Mouse (Mus musculus) heart, postnatal 0 days (tissue): ENCODE measurements at regions not wholly inside any gene's neighbourhood (a gene's known extent, or its start where the extent isn't known, plus 50 kb on each side); places are given as distances from the start of the nearest gene placed in this dataset.

Experiments used
- ATAC-seq: fragments of 200-750 bp; cut with Nextera tagmentation; 2 replicates; pipeline ENCODE4 v1.8.0; 2017; ENCODE audit warnings: low read depth, moderate number of reproducible peaks, moderate library complexity; ENCODE audit not compliant: insufficient read depth
- DNase-seq: peaks from one replicate; pipeline ENCODE4 v3.0.0-alpha.2; 2016; ENCODE audit warnings: low spot score
- H3K27ac ChIP-seq: fragments of 300-500 bp; sonication (generic); 2 replicates; pipeline ENCODE4 v1.5.1; 2014; ENCODE audit warnings: low read depth, mild to moderate bottlenecking
- H3K27me3 ChIP-seq: fragments of 300-500 bp; sonication (generic); 2 replicates; pipeline ENCODE4 v1.6.1; 2014; ENCODE audit warnings: low read length, mixed read lengths; ENCODE audit not compliant: control insufficient read depth, insufficient read depth
- H3K36me3 ChIP-seq: fragments of 300-500 bp; sonication (generic); replicated peaks from 2 replicates; pipeline ENCODE4 v1.6.1; 2014; ENCODE audit warnings: low read length, mixed read lengths; ENCODE audit not compliant: control insufficient read depth, insufficient read depth
- H3K4me1 ChIP-seq: fragments of 300-500 bp; sonication (generic); 2 replicates; pipeline ENCODE4 v1.6.1; 2014; ENCODE audit warnings: antibody characterized with exemption; ENCODE audit not compliant: control insufficient read depth, insufficient read depth
- H3K4me2 ChIP-seq: fragments of 300-500 bp; sonication (generic); 2 replicates; pipeline ENCODE4 v1.6.1; 2014; ENCODE audit warnings: low read depth, mild to moderate bottlenecking, low read length, moderate library complexity
- H3K4me3 ChIP-seq: fragments of 300-500 bp; sonication (generic); 2 replicates; pipeline ENCODE4 v1.5.1; 2014; ENCODE audit warnings: low read depth, low read length
- H3K9ac ChIP-seq: fragments of 300-500 bp; sonication (generic); replicated peaks from 2 replicates; pipeline ENCODE4 v1.6.1; 2014; ENCODE audit warnings: low read depth, low read length, mixed read lengths
- H3K9me3 ChIP-seq: fragments of 300-500 bp; sonication (generic); replicated peaks from 2 replicates; pipeline ENCODE4 v1.6.1; 2016; ENCODE audit warnings: low read length; ENCODE audit not compliant: control insufficient read depth
- CTCF ChIP-seq: IDR thresholded peaks from 2 replicates; pipeline ENCODE4 v1.5.1; 2016; ENCODE audit warnings: antibody characterized with exemption, control low read depth, low read depth
- EP300 ChIP-seq: IDR thresholded peaks from 2 replicates; pipeline ENCODE4 v1.6.1; 2016; ENCODE audit warnings: antibody characterized with exemption, low read depth
- WGBS: fragments of 180-500 bp; shearing (Covaris S2); extraction: QIAGEN DNeasy Blood & Tissue Kit; methylation state at CpG from one replicate; pipeline ENCODE4 v1.1.7; 2014; 5-methylcytosine and 5-hydroxymethylcytosine counted together

DNA sequence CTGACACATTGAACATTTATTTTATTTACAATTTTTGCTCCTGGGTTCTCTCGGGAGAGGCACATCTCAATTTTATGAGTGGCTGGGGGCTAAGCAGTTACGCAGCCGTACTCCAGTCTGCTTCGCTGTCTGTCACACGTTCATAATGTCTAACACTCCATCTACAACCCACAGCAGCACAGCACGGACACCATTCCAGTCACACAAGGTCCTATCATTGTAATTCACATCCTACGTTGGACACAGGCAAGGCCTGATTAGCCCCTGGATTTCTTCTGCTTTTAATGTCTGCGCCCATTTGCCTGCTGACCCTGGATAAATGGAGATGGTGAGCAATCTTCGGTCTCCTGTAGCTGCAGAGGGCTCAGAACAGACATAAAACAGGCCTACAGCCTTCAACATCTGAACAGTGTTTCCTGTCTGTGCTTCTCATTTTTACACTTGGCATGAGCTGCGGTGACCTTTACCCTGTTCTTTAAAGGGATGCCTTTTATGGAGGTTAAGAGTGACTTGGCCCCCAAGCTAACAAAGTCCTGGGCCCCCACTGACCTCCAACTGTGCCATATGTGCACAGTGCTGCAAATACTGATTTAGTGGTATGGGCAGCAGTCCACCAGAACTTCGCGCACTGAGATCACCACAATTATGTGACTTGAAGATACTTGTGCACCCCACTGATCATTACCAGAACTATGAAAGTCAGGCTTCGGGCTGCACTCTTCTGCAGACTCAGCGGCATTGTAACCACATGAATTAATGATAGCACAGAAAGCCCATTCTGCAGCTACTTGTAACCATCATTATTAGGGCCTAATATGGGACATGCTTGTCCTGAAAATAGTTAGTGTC is 281.9 kb upstream of the Epha3 start:
- no peaks in the 10 kb centered on the region for H3K9me3 ChIP-seq
- H3K4me1 ChIP-seq = no peaks in the 10 kb centered on the region
- H3K4me3 ChIP-seq = no peak overlapping the region
- DNase-seq (no peak), ATAC-seq (no peak)
- H3K27me3 ChIP-seq = no peaks in the 10 kb centered on the region
- H3K4me2 ChIP-seq = no peak overlapping the region
- H3K9ac ChIP-seq = no peak overlapping the region
- H3K36me3 ChIP-seq = no peaks in the 10 kb centered on the region
- 75% methylated on average over 14 of the region's 14 CpGs for WGBS
- no peak for TF ChIP-seq EP300
- TF ChIP-seq CTCF = no peak
- no peak overlapping the region for H3K27ac ChIP-seq
